Mouse (Mus musculus): Measurements from ENCODE around the gene Pgap1.

GRCm38 (mm10) chr1:54523717-54524116 lies 33.8 kb downstream of the Pgap1 start:
- TF ChIP-seq USF1 (IDR thresholded peaks at IDR 0.05; ENCODE audit: low read depth) (no peak), CTCF (IDR thresholded peaks at IDR 0.05; ENCODE audit: control insufficient read depth, insufficient read depth, insufficient read length) (no peak)
